9 mouse cellular contexts compared by ENCODE assay signal in the genomic region with DNA sequence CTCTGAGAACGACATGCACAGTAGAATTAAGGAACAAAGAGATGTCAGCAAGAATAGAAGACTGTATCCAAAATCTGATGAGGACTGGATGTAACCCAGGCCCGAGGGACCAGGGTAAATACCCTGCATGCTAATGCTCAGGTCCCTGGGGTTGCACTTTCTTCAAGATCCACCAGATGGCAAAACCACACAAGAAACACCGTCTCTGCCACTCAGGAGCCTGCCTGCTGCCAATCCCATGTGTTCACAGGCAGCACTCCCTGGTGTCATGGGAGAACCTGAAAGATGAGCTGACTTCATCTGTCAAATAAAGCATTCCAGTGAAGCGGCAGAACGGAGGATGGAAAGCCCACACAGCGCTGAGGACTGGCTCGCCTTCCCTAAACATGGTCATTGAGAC. TPM values are rescaled to one million over a fixed set of nuclear protein-coding genes. Genes with fewer than 3 reads are reported as not detected.
DNase-seq lines count a peak whose midpoint lies in the region; ATAC-seq and TF ChIP-seq lines count a peak whose summit lies in the region.
"Had no signal": no experiment of that assay in that cellular context is flagged by ENCODE, and none has a peak within 500 bp of the region (broad histone marks: within the 10 kb centered on the region; RNA-seq: fewer than 3 reads in every experiment).

No protein-coding gene starts in this region.

- intact Hi-C loops in gastrocnemius, postnatal 36 days (cut with DNase I): loop anchor here (10.0 kb wide), 2 partner anchors 218 to 278 kb away; a partner anchor contains a TSS

- H3K9me3 ChIP-seq in hindbrain, embryonic 15.5 days: no peaks in the 10 kb centered on the region
- H3K9me3 ChIP-seq in liver, postnatal 0 days (ENCODE audit: low read length): 0 out of 2 replicates have a peak, but pooled peaks cover 2% of the 10 kb centered on the region

- H3K27ac ChIP-seq in hindbrain, embryonic 15.5 days (replicated peaks): 0 out of 2 replicates have a peak overlapping the region, but pooled peaks have one; percentile 36
- no peak overlapping the region for H3K27ac ChIP-seq in liver, postnatal 0 days (ENCODE audit: low read depth)
- H3K27ac ChIP-seq in thymus, adult 2 months (ENCODE audit: control insufficient read depth, insufficient read depth, low read length): no peak overlapping the region

- WGBS in lung, adult 2 months: 29% methylated on average over 7 of the region's 7 CpGs
- 25% methylated on average over 7 of the region's 7 CpGs for WGBS in hindbrain, embryonic 15.5 days
- WGBS in liver, postnatal 0 days (ENCODE audit: insufficient replicate concordance): 33% methylated on average over 7 of the region's 7 CpGs
- 52% methylated on average over 7 of the region's 7 CpGs for WGBS in thymus, adult 2 months

- no peak overlapping the region for H3K9ac ChIP-seq in hindbrain, embryonic 15.5 days
- H3K9ac ChIP-seq in liver, postnatal 0 days (replicated peaks): no peak overlapping the region

- no peak overlapping the region for H3K4me2 ChIP-seq in hindbrain, embryonic 15.5 days
- no peak overlapping the region for H3K4me2 ChIP-seq in liver, postnatal 0 days (ENCODE audit: low read depth, low read length)

- no peak for DNase-seq in lung, adult 2 months
- DNase-seq in lung, postnatal 25 days (ENCODE audit: low spot score): no peak
- peak; percentile 34 for DNase-seq in embryo, embryonic 9.5 days (ENCODE audit: extremely low spot score)
- DNase-seq in liver, postnatal 0 days: no peak
- DNase-seq in right cerebral cortex, postnatal 10 days (ENCODE audit: low spot score in 2 of 2): peak; percentile 79 to 84
- DNase-seq in gastrocnemius, postnatal 36 days: no peak
- no peak for DNase-seq in thymus, adult 2 months

- no peak overlapping the region for H3K4me3 ChIP-seq in lung, adult 2 months (replicated peaks; ENCODE audit: extremely low read depth, low read depth, low read length)
- no peak overlapping the region for H3K4me3 ChIP-seq in hindbrain, embryonic 15.5 days
- no peak overlapping the region for H3K4me3 ChIP-seq in liver, postnatal 0 days (ENCODE audit: low read depth, low read length)
- no peak overlapping the region for H3K4me3 ChIP-seq in thymus, adult 2 months (ENCODE audit: control insufficient read depth, insufficient read depth, low read length)

- TF ChIP-seq POLR2A in lung, adult 2 months (IDR thresholded peaks at IDR 0.05; ENCODE audit: borderline replicate concordance, extremely low read depth, low read depth, low read length): no peak
- TF ChIP-seq POLR2A in thymus, adult 2 months (IDR thresholded peaks at IDR 0.05; ENCODE audit: control insufficient read depth, extremely low read depth, insufficient read depth, low read length, poor library complexity): no peak

- H3K27me3 ChIP-seq in hindbrain, embryonic 15.5 days: no peaks in the 10 kb centered on the region
- no peaks in the 10 kb centered on the region; the same call in 1 of the 2 replicates for H3K27me3 ChIP-seq in liver, postnatal 0 days (ENCODE audit: insufficient read depth, low read length)
- no peaks in the 10 kb centered on the region for H3K27me3 ChIP-seq in thymus, adult 2 months (ENCODE audit: control insufficient read depth, insufficient read depth, low read length)

- TF ChIP-seq CTCF in lung, adult 2 months (IDR thresholded peaks at IDR 0.05; ENCODE audit: insufficient read depth, low read length): 0 out of 2 replicates have a peak, but pooled peaks have one; percentile 15
- peak; percentile 64 for TF ChIP-seq CTCF in liver, postnatal 0 days (IDR thresholded peaks at IDR 0.05; ENCODE audit: low read depth)
- no peak for TF ChIP-seq CTCF in thymus, adult 2 months (IDR thresholded peaks at IDR 0.05; ENCODE audit: borderline replicate concordance, control insufficient read depth, extremely low read depth, insufficient read depth, low read length, poor library complexity)

- TF ChIP-seq EP300 in liver, postnatal 0 days (IDR thresholded peaks at IDR 0.05; ENCODE audit: low read depth): no peak

- peak; percentile 76 for ATAC-seq in hindbrain, embryonic 15.5 days (ENCODE audit: low FRiP score, low read depth)
- ATAC-seq in liver, postnatal 0 days: no peak

- H3K36me3 ChIP-seq in hindbrain, embryonic 15.5 days: no peaks in the 10 kb centered on the region
- H3K36me3 ChIP-seq in liver, postnatal 0 days (replicated peaks; ENCODE audit: insufficient read depth, low read length): no peaks in the 10 kb centered on the region
- no peaks in the 10 kb centered on the region for H3K36me3 ChIP-seq in thymus, adult 2 months (ENCODE audit: control insufficient read depth, insufficient read depth, low read length)

- H3K4me1 ChIP-seq in lung, adult 2 months (ENCODE audit: control insufficient read depth, insufficient read depth, low read length): no peaks in the 10 kb centered on the region
- no peaks in the 10 kb centered on the region; the same call in 1 of the 2 replicates for H3K4me1 ChIP-seq in hindbrain, embryonic 15.5 days (replicated peaks)
- H3K4me1 ChIP-seq in liver, postnatal 0 days (ENCODE audit: insufficient read depth): no peaks in the 10 kb centered on the region
- H3K4me1 ChIP-seq in thymus, adult 2 months (replicated peaks; ENCODE audit: control insufficient read depth, insufficient read depth, low read length): no peaks in the 10 kb centered on the region

RNA-seq across cellular contexts. Expression of a gene that starts 21.3 kb away (rescaled TPM):
- not detected in 2 replicates for polyA plus RNA-seq in lung, adult 2 months (2012; rRNA removed)
- polyA plus RNA-seq in hindbrain, embryonic 15.5 days (2015; fragmentation: Nextera tagmentation; extraction: Ambion mirVana): 0.08 and 0.21 TPM in 2 replicates
- polyA plus RNA-seq in liver, postnatal 0 days (2015; fragmentation: Nextera tagmentation; extraction: Ambion mirVana): not detected in 2 replicates
- not detected for total RNA-seq in gastrocnemius, postnatal 36 days (2021)
- not detected in 2 replicates for polyA plus RNA-seq in thymus, adult 2 months (2012; rRNA removed)
- polyA plus RNA-seq: spleen, adult 2 months had no signal

Comparison
In these comparisons a context has a peak if more than half of its experiments do, and no peak if none do; other contexts are left out.
1. DNase-seq: peak in embryo, embryonic 9.5 days (single experiment) and right cerebral cortex, postnatal 10 days (2 of 2); none in lung, adult 2 months (single experiment), lung, postnatal 25 days (single experiment), liver, postnatal 0 days (single experiment), gastrocnemius, postnatal 36 days (0 of 2) and thymus, adult 2 months (single experiment).